Mouse (Mus musculus) right cerebral cortex, postnatal 4 days (tissue): ENCODE measurements around the gene Trim11.

Experiments
- DNase-seq: peaks from one replicate; pipeline ENCODE4 v3.0.0-alpha.2; 2022

The Trim11 gene

GRCm38 (mm10) chr11:58981541-58982447, 3.9 kb downstream of the Trim11 start:
- peak; percentile 61 for DNase-seq

GRCm38 (mm10) chr11:58982471-58983097, 4.7 kb downstream of the Trim11 start:
- no peak for DNase-seq

DNA sequence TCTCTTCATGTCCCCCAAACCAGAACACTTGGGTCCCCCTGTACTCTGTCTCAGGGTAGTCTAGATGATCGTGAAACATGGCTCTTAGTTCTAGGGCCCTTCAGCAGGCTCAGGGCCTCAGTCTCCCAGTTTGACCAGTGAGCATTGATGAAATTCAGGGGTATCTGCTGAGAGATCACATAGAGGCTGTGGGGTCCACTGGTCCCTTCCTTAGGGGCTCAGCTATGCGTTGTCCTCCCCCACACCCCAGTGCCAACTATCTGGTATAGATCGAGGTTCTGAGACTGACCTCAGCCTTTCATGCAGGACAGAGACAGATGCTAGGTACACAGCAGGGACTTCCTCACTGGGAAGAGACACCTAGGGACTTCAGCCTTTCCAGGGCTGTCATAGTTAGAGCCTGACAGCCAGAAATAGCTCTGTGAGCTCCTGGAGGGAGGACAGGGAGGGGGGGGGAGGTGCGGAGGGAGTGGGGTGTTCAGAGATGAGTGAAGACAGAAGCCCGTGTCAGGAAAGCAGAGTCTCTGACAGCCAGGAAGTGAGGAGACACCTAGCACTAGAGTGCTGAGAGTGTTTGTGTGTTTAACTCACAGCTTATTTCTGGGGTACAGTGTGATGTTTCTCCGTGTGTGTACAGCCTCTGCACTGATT, 5.9 kb downstream of the Trim11 start:
- no peak for DNase-seq

DNA sequence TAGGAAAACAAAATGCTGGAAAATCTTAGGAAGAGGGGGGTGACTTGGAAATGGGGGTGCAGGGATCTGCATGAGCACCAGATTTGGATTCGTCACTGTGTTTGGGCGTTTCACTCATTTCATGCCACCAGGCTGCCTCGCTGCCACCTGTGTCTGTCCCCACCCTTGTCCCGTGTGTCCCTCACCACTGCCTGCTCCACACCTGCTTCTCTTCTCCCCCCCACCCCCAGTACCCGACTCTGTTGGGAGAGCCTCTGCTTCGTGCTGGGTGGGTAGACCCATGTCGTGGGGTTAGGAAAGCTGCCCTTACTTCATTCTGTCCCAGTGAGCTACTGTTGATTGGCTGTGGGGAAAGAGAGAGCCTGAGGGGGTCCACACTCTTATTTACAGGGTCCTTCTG, 6.8 kb downstream of the Trim11 start:
- DNase-seq, result no peak

DNA sequence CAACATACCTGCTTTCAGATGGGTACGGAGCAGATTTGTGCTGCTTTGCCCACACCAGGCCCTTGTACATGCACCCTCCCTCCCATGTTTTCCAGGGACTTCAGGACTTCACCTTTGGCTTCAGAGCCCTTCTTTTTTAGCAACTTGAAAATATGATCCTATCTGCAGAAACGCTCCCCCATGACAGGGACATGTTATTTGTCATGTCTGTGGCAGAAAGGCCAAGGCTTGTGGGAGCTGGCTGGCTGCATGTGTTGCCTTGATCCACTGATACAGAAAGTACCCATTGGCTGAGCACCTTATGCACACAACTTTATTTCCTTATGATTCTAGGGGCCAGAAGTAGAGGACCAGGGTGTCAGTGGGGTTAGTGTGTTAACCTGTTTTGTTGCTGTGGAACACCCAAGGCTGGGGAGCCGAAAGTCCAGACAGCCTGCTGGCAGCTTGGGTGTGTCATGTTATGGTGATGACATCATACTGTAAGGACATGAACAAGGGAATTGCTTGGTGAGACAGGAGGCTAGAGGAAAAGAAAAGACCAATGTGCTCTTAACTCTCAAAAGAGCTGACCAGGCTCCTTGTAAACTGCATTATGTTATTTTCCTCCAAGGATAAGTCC, 7.5 kb downstream of the Trim11 start:
- DNase-seq, result no peak

- DNase-seq, result no peak
Measured at GRCm38 (mm10) chr11:58989166-58989565, 11.3 kb downstream of the Trim11 start.

GRCm38 (mm10) chr11:58990141-58990540, 12.2 kb downstream of the Trim11 start:
- no peak for DNase-seq

DNA sequence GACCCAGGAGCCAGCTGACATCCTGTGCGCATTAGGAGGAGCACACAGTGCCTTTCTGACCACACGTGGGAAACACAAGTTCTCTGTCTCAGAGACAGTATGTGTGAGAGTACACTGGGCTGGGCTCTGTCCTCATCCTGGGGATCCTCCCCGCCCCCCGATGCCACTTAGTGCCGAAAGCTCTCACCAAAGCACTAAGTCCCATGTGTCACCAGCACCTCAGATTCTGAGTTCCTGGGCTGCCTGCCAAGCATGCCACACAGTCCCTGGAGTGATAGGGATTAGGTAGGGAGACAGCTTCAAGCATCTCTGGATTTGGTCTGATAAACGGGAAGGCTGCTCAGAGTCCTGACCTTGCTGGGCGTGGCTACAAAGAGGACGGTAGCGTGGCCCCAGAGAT, 12.9 kb downstream of the Trim11 start:
- DNase-seq, result peak; percentile 23

DNA sequence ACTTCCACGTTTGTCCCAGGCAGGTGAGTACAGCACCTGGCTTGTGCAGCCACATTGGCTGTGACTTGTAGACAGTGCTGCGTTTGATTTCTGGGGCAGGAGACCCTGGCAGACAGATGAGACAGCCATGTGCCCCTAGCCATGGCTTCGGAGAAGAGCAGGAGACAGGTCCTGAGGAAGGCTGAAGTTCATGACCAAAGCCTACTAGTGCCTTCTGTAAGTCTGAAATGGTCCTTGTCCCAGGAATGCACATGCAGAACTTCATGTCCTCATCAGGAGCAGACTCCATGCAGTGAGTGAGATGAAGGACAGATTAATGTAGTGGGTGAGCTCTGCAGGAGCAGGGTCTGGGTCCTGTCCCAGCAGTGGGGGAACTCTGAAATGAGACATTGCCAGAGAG, 14.0 kb downstream of the Trim11 start:
- no peak for DNase-seq

GRCm38 (mm10) chr11:58993091-58993670, 15.3 kb downstream of the Trim11 start:
- no peak for DNase-seq

- DNase-seq, result peak; percentile 61
Measured at GRCm38 (mm10) chr11:58994337-58994826, 16.5 kb downstream of the Trim11 start.

DNA sequence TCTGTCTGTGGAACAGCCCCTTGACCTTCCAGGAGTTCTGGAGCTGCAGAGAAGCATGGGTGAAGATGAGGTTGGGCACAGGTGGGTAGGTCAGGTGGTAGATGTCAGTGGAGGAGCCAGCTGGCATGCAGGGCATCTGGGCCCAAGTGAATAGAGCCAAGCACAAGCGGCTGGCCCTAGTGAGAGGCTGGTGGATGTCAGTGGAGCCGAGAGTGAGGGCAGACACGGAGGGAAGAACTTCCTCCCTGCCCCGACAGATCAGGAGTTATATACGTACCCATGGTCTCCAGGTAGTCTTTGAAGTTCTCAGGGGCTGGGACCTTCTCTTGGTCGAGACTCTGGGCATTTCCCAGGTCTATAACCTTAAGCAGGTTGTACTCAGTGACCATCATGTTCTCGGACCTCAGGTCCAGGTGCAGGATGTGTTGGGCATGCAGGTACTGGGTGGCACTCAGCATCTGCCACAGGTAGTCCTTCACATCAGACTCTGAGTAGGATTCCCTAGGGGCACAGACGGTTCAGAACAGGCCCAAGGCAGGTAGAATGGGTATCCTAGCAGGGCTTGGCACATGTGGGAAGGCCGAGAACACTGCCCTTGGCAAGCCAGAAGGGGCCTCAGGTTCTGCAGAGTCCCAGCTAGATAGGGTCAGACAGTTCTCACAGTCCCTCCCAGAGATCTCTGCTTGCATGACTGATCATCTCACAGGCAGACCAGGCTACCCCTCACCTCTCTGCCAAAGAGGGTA, 17.3 kb downstream of the Trim11 start:
- DNase-seq, result no peak

DNA sequence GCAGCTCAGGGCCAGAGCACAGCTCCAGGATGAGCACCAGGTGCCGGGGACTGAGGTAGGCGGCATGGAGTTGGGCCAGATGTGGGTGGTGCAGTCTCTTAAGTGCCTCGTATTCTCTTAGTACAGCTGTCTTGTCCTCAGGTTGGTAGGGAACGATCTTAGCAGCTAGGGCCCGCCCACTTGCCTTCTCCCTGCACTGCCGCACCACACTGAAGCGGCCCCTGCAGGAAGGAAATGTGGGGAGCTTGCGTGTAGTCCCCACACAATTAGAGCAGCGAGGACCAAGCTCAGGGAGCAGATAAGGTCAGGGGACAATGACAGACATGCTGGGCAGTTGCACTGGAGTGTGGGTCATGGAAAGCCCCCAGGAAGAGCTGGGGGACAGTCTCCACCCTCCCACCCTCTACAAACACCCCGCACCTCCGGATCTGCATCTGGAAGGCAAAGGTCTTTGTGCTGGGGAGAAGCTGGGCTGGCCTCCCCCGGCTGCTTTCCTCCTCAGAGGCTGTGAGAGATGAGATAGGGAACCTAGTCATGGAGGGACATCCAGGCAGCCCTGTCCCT, 18.0 kb downstream of the Trim11 start:
- no peak for DNase-seq

DNA sequence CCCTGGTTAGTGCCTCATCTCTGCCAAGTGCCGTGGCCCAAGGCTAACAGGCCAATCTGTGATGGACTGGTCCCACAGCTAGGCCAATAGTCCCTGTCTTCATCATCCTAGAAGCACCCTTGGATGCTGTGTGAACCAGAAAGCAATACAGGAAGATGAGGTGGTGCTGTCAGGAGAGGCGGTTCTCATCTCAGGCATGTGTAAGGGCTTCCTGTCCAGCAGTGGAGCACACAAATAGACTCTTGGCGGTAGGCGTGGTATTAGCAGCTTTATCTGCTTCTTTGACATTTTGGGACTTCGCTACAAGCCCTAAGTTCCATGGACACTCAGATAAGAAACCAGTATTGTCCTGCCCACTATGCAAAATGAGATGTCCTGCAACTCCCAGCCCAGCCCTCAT, 19.6 kb downstream of the Trim11 start:
- no peak for DNase-seq

DNA sequence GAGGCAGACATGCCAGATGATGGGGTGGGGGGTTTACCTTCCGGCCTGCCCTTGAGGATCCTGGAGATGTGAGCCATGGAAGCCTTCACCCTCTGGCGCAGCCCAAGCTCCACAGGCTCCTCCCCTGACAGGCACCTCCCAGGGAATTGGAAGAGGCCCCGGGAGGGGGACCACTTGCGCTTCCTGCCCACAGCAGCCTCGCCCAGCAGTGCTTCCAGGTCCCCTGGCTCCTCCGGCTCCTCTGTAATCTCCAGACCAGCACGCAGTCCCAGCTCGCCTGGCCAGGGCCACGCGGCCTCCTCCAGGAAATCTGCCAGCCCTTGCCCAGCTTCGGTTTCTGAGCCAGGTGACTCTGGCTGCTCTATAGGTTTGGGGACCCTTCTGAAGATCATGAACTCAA, 21.3 kb downstream of the Trim11 start:
- DNase-seq, result no peak

- no peak for DNase-seq
Measured at GRCm38 (mm10) chr11:58999830-59000229, 21.9 kb downstream of the Trim11 start.

DNA sequence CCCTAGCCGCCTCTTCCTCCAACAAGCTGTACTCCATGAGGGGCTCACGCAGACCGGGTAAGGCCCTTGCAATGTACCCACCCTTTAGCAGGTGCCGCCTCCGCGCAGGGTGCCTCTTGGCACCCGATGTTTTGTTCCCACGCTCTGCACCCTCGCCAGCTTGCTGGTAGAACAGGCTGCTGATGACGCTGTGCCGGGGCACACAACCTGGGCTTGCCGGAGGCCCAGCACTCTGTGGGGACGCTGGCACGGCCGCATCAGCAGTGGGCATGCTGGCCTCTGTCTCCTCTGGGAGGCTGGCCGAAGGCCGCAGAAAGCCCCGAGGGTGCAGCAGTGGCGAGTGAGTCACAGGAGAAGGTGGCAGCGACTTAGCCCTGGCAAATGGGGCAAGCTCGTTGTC, 22.7 kb downstream of the Trim11 start:
- DNase-seq, result no peak

GRCm38 (mm10) chr11:59002327-59003079, 24.6 kb downstream of the Trim11 start:
- DNase-seq, result no peak

DNA sequence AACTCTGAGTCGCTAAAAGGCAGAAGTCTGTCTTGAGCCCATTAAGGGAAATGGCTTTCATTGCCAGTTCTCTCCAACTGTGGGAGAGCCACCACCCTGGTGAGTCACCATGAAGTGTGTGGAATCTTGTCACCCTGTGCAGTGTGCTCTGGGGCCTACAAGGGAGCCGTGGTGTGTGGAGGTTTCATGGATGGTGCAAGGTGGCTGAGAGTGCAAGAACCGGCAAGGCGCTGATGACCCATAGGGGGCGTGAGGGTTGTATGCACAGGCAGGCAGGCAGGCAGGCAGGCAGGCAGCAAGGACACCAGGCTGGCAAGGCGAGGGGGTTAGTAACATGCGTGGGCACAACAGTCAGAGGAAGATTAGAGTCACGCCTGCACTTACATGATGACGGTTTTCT, 37.2 kb downstream of the Trim11 start:
- no peak for DNase-seq

DNA sequence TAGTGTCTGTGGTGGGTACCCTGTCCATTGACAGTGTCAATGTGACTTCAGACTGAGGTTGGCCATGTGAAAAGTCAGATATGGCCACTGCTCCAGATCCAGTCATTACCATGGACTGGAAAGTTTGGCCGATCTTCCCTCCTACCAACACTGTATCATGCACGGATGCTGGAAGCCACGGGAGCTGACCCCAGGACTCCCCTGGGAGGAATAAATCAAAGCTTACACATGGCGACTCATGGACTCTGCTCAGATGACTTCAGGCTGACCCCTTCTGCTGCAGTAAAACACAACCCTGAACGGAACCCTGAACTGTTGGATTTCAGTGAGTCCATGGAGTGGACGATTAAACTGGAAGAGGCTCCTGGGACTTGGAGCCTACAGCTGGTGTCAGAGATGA, 48.5 kb downstream of the Trim11 start:
- DNase-seq, result no peak

DNA sequence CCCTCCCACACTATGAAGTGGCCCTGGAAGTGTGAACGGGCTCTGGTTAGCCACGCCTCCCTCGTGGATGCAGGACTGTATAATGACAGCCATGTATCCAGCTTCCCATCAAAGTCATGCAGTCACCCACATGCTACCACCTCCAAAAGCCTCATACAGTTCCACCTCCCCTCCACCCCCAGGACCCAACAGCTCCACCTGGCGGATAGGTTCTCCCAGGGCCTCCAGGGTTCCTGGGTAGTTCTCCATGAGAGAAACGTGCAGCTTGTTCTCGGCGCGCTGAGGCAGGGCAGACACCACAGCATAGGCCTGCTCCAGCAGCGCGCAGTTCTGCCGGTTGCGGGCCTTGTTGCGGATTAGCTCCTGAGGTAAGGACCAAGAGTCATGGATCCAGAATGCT, 51.1 kb downstream of the Trim11 start:
- no peak for DNase-seq
